Mouse (Mus musculus) MEL-GATA-1-ER (cell line): ENCODE measurements around the gene Dhx9.
A peak's percentile ranks its signal among the peaks of the same experiment; 100 is the strongest.
"Not testable (repeated sequence)": the region's sequence is repeated elsewhere in the genome, so short reads cannot be mapped to it uniquely, and the experiment has no call there.

Experiments
- DNase-seq: peaks from one replicate; pipeline ENCODE4 v3.0.0-alpha.2; 2012; ENCODE audit warnings: low read depth; ENCODE audit errors: extremely low read depth

The Dhx9 gene

GRCm38 (mm10) chr1:153424770-153425584, 62.5 kb downstream of the Dhx9 start, which contains the start of gene Shcbp1l:
Gene Shcbp1l (plus strand): TSS chr1:153425162.
- peak; percentile 77 for DNase-seq

- no peak for DNase-seq
Observed at GRCm38 (mm10) chr1:153424271-153424670, 63.2 kb downstream of the Dhx9 start.

GRCm38 (mm10) chr1:153417805-153418204, 69.7 kb downstream of the Dhx9 start:
- DNase-seq = not testable (repeated sequence)

- DNase-seq = not testable (repeated sequence)
Observed at GRCm38 (mm10) chr1:153416271-153416832, 71.1 kb downstream of the Dhx9 start.

GRCm38 (mm10) chr1:153415742-153416141, 71.7 kb downstream of the Dhx9 start:
- not testable (repeated sequence) for DNase-seq

- DNase-seq = peak; percentile 99
Observed at GRCm38 (mm10) chr1:153414962-153415361, 72.5 kb downstream of the Dhx9 start.

GRCm38 (mm10) chr1:153414114-153414723, 73.2 kb downstream of the Dhx9 start:
- DNase-seq = peak; percentile 98

- peak; percentile 65 for DNase-seq
Observed at GRCm38 (mm10) chr1:153413397-153414020, 74.0 kb downstream of the Dhx9 start.

- not testable (repeated sequence) for DNase-seq
Observed at GRCm38 (mm10) chr1:153412663-153413396, 74.6 kb downstream of the Dhx9 start.

- DNase-seq = no peak
Observed at GRCm38 (mm10) chr1:153411723-153412122, 75.7 kb downstream of the Dhx9 start.

- not testable (repeated sequence) for DNase-seq
Observed at GRCm38 (mm10) chr1:153410915-153411314, 76.5 kb downstream of the Dhx9 start.

- not testable (repeated sequence) for DNase-seq
Observed at GRCm38 (mm10) chr1:153408296-153408695, 79.2 kb downstream of the Dhx9 start.

- DNase-seq = not testable (repeated sequence)
Observed at GRCm38 (mm10) chr1:153407641-153408040, 79.8 kb downstream of the Dhx9 start.
